Mouse (Mus musculus): ENCODE results near the gene Tshz2.
A peak's percentile ranks its signal among the peaks of the same experiment; 100 is the strongest.
"Not testable (repeated sequence)": the region's sequence is repeated elsewhere in the genome, so short reads cannot be mapped to it uniquely, and the experiment has no call there.

Tshz2 gene

DNA sequence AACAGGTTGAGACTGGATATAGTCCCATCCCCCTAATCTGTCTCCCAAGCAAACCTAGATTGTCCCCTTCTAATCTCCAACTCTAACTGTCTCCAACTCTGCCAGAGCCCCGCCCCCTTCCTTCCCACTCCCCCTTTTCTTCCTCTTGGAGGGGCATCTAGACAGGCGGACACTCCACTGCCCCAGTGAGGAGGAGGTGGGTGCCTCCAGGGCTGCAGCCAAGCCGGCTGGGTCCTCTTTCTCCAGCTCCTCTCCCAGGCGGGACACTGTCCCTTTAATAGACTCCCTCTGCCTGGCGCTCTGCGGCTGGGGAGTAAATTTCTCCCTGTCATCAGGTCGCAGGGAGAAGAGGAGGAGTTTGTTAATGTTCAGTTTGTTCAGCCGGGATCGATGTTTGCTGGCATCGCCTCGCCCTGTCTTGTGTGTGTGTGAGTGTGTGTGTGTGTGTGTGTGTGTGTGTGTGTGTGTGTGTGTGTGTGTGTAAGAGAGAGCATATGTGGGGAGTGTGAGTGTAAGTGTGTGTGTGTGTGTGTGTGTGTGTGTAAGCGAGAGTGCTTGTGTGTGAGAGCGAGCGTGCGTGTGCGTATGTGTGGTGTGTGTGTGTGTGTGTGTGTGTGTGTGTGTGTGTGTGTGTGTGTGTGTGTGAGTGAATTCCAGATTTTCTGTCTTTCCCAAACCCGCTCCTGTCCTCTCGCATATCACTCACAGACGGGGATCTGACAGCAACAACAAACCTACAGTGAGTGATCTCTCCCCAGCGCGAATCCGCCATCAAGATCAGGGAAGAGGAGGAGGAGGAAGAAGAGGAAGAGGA is at the start of gene Tshz2:
TSS of gene Tshz2 (plus strand) at position 676 of the 814 bp plus-strand sequence.
- peak; percentile 88 for DNase-seq

GRCm38 (mm10) chr2:169583476-169583875 is 49.3 kb upstream of the Tshz2 start:
- DNase-seq, result no peak

DNA sequence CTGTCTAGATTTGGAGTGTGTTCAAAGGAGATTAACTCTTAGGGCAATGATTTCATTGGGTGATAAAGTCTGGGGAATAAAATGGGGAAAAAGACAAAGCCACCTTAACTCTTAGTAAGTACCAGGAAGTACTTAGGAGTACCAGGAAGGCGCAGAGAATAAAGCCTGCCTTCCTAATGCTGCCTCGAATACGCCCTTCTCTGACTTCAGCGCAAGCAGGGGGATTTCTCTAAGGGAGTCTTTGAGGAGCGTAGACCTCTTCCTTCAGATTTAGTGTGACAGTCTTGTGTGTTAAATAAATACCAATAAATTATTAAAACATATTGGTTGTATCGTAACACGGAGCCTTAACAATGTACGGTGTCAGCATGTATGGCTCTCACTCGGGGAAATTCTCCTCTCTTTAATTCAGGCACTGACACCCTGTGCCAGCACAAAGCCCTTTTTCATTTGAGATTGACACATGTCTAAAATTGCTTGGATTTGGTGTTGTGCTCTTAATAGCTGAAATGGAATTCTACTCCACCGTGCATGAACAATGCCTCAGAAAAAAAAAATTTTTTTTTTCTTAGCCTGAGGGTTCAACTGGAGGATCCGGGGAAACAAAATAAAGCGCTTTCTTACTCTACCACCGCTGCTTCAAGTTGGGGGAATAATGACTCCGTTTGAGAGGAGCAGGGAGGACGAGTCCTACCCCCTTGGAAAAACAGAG is 47.9 kb upstream of the Tshz2 start:
- DNase-seq, result no peak

- no peak for DNase-seq
Measured at GRCm38 (mm10) chr2:169585631-169586285, 47.1 kb upstream of the Tshz2 start.

DNA sequence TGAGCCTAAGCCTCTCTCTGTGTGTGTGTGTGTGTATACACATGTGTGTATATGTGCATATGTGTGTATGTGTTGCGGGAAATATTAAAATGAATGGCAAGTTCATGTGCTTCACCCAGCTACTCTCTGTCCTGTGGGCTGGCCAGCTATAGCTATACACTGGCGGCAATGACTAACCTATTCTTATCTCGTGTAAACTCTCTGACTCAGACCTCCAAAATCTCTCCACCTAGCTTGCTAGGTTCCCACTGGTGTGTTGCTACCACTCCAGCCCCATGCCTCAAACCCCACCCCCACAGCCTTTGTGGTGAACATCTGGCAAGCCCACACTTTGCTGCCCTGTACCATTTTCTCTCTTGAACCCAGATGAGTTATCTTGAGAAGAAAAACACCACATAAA is 46.1 kb upstream of the Tshz2 start:
- DNase-seq, result no peak

DNA sequence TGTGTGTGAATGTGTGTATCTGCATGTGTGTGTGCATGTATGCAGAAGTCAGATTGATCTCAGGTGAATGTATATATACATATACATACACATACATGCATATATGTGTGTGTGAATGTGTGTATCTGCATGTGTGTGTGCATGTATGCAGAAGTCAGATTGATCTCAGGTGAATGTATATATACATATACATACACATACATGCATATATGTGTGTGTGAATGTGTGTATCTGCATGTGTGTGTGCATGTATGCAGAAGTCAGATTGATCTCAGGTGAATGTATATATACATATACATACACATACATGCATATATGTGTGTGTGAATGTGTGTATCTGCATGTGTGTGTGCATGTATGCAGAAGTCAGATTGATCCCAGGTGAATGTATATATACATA is 45.2 kb upstream of the Tshz2 start, which contains the start of gene Gm11011:
TSS of gene Gm11011 (minus strand) at position 101 of the 400 bp plus-strand sequence.
- not testable (repeated sequence) for DNase-seq

DNA sequence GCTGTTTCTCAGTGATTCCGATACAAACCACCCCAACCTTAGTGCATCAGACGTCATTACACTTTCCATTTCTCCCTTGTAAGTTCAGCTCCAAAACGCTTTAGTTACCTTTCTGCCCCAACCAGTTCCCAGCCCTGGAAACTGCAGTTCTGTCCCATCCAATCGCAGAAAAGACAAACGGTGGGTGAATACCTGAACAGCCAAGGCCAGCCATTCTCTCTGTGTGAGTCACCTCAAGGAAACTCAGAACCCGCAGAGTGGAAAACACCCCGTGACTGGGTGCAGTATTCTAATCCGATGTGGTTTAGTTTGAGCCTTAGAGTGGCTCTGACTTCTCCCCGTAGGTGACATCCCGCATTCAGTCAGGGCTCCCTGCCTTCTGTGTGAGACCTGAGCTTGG is 43.1 kb upstream of the Tshz2 start:
- no peak for DNase-seq

DNA sequence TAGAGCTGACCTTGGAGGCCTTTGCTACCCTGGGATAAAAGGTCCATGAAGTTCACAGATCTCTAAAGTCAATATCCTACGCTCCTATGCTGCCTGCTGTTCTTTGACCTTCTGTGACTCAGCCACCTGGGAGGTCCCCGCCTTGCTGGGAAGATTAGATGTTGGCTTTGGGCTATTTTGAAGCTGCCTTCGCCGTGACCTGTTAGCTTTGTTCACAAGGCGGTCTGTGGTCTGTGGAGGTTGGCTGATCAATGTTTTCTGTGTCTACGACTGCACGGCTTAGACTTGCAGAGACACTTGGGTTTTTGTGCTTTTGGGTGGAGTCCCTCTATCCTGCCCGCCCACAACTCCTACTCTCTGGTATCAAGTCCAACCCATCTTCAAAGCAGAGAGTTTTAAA is 42.4 kb upstream of the Tshz2 start:
- DNase-seq, result peak; percentile 15

- DNase-seq, result no peak
Measured at GRCm38 (mm10) chr2:169593742-169594141, 39.1 kb upstream of the Tshz2 start.

GRCm38 (mm10) chr2:169597357-169597756 is 35.5 kb upstream of the Tshz2 start:
- DNase-seq, result no peak

- no peak for DNase-seq
Measured at GRCm38 (mm10) chr2:169597971-169598370, 34.8 kb upstream of the Tshz2 start.

- no peak for DNase-seq
Measured at GRCm38 (mm10) chr2:169599591-169599990, 33.2 kb upstream of the Tshz2 start.

GRCm38 (mm10) chr2:169600163-169600562 is 32.6 kb upstream of the Tshz2 start:
- DNase-seq, result no peak

DNA sequence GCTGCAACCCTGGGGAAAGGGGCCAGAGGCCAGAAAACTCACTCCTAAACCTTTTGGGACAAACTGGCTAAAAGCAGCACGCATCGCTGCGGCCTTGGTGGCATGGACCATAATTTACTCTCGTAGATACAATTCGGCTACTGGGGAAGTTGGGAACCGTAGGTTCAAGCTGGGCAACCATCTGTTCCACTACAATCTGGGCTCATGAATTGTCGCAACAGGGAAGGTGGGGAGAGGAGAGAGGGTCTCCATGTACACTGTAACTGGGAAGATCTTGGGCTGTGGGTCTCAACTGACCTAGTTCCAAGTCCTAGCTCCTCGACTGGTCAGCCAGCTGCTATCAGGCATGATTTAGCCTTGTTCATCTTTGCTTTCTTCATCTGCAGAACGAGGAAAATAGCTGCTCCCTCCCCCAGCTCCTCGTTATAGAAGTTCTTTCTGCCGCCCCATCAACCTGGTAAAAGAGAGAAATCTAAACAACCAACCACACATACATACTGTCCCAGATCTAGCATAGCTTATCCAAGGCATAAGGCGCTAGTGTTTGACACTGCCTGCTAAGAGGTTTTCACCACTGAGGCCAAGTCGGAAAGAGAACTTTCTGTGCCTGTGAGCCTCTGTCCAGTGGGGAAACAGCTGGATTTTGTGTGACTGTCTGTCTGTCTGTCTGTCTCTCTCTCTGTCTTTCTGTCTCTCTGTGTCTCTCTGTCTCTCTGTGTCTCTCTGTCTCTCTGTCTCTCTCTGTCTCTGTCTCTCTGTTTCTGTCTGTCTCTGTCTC is 25.7 kb upstream of the Tshz2 start:
- DNase-seq, result no peak

- DNase-seq, result no peak
Measured at GRCm38 (mm10) chr2:169607787-169608186, 25.0 kb upstream of the Tshz2 start.

GRCm38 (mm10) chr2:169609956-169610355 is 22.9 kb upstream of the Tshz2 start:
- DNase-seq, result peak; percentile 45

GRCm38 (mm10) chr2:169610882-169611281 is 21.9 kb upstream of the Tshz2 start:
- peak; percentile 17 for DNase-seq

DNA sequence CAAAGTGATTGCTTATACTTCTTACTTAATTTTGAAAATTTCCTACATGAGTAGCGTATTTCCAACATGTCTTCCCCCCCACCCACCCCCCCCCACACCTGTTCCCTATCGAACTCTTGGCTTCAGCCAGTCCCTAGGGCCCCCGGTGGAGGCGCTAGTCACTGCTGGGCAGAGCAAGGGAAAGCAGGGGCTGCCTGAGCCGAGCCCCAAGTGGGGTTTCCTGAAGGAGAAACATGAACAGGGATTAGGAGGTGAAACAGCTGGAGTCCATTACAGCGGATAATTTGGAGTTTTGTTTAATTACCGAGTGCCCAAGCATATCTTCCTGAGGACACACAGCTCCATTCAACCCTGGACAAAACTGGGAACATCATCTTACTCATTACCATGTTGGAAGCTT is 21.3 kb upstream of the Tshz2 start:
- peak; percentile 68 for DNase-seq

- no peak for DNase-seq
Measured at GRCm38 (mm10) chr2:169614683-169615082, 18.1 kb upstream of the Tshz2 start.

DNA sequence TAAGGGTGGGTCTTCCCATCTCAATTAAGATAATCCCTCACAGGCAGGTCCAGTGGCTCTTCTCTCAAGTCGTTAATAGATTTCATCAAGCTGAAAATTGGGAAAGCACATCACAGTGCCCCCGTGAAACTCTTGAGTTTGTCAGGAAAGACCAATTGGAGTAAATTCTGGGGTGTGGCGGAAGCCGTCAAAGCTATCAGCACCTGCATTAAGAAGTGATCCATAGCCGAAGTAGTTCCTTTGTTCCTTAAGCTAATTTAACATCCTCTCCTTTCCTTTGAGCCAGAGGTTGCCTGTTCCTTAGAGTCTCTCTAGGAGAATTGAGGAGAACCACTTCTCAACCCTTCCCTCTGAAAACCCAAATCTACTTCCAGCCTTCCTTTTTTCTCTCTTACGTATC is 16.8 kb upstream of the Tshz2 start:
- no peak for DNase-seq

- peak; percentile 81 for DNase-seq
Measured at GRCm38 (mm10) chr2:169621201-169621710, 11.6 kb upstream of the Tshz2 start.

GRCm38 (mm10) chr2:169630070-169630469 is 2.7 kb upstream of the Tshz2 start:
- no peak for DNase-seq

Data from embryo, embryonic 11 days (tissue).